Mouse (Mus musculus): ENCODE results near the gene Steap2. TPM values are rescaled to one million over a fixed set of nuclear protein-coding genes. Genes with fewer than 3 reads are reported as not detected.

Gene Steap2
- total RNA-seq, 1 experiment from 2014 or later = 39.0 TPM

GRCm38 (mm10) chr5:5664371-5664926 lies 29.9 kb downstream of the Steap2 start:
- no peak for DNase-seq

- peak; percentile 85 for DNase-seq
These were observed 30.6 kb downstream of the Steap2 start, which contains the start of gene Cfap69 for GRCm38 (mm10) chr5:5663655-5664370. Gene Cfap69 (minus strand): TSS chr5:5664239.

- DNase-seq = no peak
These were observed 31.3 kb downstream of the Steap2 start for GRCm38 (mm10) chr5:5663057-5663456.

- no peak for DNase-seq
These were observed 35.7 kb downstream of the Steap2 start for GRCm38 (mm10) chr5:5658680-5659079.

DNA sequence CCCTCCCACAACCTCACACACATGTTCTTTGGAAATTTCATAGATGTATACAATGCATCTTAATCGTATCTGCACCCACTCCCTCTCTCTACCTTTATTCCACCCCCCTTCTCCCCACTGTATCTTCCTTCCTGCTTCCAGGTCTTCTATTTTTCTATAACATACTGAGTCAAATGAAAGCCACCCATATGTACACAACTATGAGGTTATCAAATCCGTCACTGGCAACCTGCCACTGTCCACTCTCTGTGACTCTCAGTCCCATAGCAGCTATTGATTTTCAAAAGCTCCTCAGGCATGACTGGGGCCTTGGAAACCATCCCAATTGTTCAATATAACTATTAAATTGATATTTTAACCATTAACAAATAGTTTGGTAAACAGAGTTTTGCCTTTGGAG lies 36.4 kb downstream of the Steap2 start:
- DNase-seq = no peak

DNA sequence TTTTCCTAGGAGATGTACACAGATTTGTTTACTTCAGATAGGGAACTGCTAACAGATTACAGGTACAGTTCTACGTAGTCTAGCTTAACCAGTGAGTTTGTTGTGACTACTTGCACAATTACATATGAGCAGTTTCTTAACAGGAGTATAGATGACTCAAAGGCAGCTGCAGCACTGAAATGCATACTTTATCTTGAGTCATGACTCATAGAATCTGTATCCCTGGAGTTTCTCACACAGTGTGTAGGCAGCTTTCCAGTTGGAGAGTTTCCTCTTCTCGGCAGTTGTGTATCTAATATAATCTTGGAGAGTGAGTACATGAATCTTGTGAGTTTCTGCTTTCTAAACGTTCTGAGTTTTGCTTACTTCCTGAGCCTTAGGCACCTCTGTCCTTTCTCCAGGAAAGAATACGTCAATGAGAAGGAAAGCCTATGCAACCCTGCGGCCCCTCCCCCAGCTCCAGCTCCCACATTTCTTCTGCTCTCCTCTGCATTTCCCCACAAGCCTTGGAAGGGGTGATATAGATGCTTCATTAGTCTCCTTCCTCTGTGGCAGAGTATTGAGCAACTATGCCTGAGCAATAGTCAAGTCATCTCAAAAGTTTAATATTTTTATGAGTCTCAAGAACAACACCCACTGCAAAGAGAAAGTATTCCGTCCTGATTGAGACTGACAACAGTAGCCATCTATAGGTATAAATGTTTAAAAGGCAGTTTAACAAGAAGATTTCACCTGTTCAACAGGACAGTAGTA lies 45.4 kb downstream of the Steap2 start:
- DNase-seq = no peak

DNA sequence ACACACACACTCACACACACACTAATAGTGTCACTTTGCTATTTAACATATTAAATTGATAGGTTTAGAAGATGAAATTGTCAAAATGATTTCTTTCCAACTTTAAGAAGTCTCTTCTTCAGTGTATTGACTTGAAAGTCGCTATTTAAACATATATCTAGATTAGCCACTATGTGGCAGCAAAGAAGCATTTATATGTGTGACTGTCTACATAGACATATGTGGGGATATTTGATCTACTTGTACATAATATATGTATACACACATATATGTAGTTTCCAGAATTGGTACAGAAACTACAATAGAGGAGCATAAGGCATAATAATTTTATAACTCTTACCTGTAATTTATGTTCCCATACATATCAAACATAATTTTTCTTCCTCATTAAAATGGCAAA lies 48.2 kb downstream of the Steap2 start:
- no peak for DNase-seq

GRCm38 (mm10) chr5:5638496-5638895 lies 55.9 kb downstream of the Steap2 start:
- DNase-seq = no peak

- no peak for DNase-seq
These were observed 68.9 kb downstream of the Steap2 start for GRCm38 (mm10) chr5:5625491-5625890.

DNA sequence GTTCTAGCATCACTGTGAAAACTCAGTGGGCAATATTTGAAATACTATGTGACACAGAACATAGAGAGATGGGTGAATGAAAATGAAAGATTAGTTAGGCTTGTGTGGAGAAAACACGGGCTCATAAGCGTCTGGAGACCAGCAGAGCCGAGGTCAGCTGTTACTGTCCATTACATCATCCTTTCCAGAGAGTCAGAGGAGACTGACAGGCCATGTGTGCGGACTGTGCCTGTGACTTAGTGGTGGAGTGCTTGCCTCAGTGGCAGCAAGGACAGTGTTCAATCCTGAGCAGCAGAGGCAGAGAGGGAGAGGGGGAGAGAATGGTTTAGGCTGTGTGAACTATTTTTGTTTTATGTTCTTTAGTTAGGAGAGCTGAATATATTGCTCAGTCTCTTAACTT lies 76.0 kb downstream of the Steap2 start:
- no peak for DNase-seq

Other genes with a start within 250 kb of the Steap2 start
- gene 1700015F17Rik, start 215.4 kb downstream of the Steap2 start, total RNA-seq (2021) = not detected in 2 replicates
- gene Cldn12, start 179.6 kb downstream of the Steap2 start, total RNA-seq (2021) = 18.6 and 25.2 TPM in 2 replicates
- 15.0 and 17.2 TPM in 2 replicates for gene Gtpbp10, start 135.0 kb downstream of the Steap2 start, total RNA-seq (2021)
- gene Gm8773, start 120.8 kb downstream of the Steap2 start, total RNA-seq (2021) = not detected in 2 replicates
- gene Cfap69, start 30.3 kb downstream of the Steap2 start, total RNA-seq (2021) = 9.7 and 16.0 TPM in 2 replicates
- gene Steap1, start 54.7 kb upstream of the Steap2 start, total RNA-seq (2021) = 23.4 and 27.8 TPM in 2 replicates